Mouse (Mus musculus) liver, embryonic 11.5 days (tissue): ENCODE data around the gene Prex1. TPM values are rescaled to one million over a fixed set of nuclear protein-coding genes. Genes with fewer than 3 reads are reported as not detected.
"Not testable (repeated sequence)": the region's sequence is repeated elsewhere in the genome, so short reads cannot be mapped to it uniquely, and the experiment has no call there.

Experiments used
- ATAC-seq: fragments of 200-750 bp; cut with Nextera tagmentation; replicated peaks from 2 replicates; pipeline ENCODE4 v1.8.0; 2017; ENCODE audit warnings: moderate number of reproducible peaks, mild to moderate bottlenecking, moderate TSS enrichment, moderate library complexity; ENCODE audit not compliant: low FRiP score
- DNase-seq: peaks from one replicate; pipeline ENCODE4 v3.0.0-alpha.2; 2017; ENCODE audit warnings: low spot score
- H3K27ac ChIP-seq: fragments of 300-500 bp; sonication (generic); 2 replicates; pipeline ENCODE4 v1.5.1; 2014; ENCODE audit warnings: mild to moderate bottlenecking, low read depth, low read length, control low read depth
- H3K27me3 ChIP-seq: fragments of 300-500 bp; sonication (generic); replicated peaks from 2 replicates; pipeline ENCODE4 v1.6.1; 2014; ENCODE audit warnings: low read length, mixed read lengths; ENCODE audit not compliant: control insufficient read depth, insufficient read depth
- H3K36me3 ChIP-seq: fragments of 300-500 bp; sonication (generic); 2 replicates; pipeline ENCODE4 v1.6.1; 2014; ENCODE audit warnings: mild to moderate bottlenecking, low read length, moderate library complexity, mixed read lengths; ENCODE audit not compliant: control insufficient read depth, insufficient read depth
- H3K4me1 ChIP-seq: fragments of 300-500 bp; sonication (generic); replicated peaks from 2 replicates; pipeline ENCODE4 v1.6.1; 2014; ENCODE audit warnings: low read length, mixed read lengths; ENCODE audit not compliant: control insufficient read depth, insufficient read depth
- H3K4me2 ChIP-seq: fragments of 300-500 bp; sonication (generic); 2 replicates; pipeline ENCODE4 v1.6.1; 2014; ENCODE audit warnings: mild to moderate bottlenecking, control low read depth, moderate library complexity
- H3K4me3 ChIP-seq: fragments of 300-500 bp; sonication (generic); 2 replicates; pipeline ENCODE4 v1.5.1; 2014; ENCODE audit warnings: low read depth, low read length, control low read depth
- H3K9ac ChIP-seq: fragments of 300-500 bp; sonication (generic); 2 replicates; pipeline ENCODE4 v1.6.1; 2014; ENCODE audit warnings: low read depth, low read length, control low read depth
- H3K9me3 ChIP-seq: fragments of 300-500 bp; sonication (generic); 2 replicates; pipeline ENCODE4 v1.6.1; 2016; ENCODE audit warnings: low read length, inconsistent platforms, mixed read lengths; ENCODE audit not compliant: control insufficient read depth
- WGBS: fragments of 180-500 bp; shearing (Covaris S2); extraction: QIAGEN DNeasy Blood & Tissue Kit; methylation state at CpG from one replicate; pipeline ENCODE4 v1.1.7; 2014; 5-methylcytosine and 5-hydroxymethylcytosine counted together
- polyA plus RNA-seq: library from polyadenylated mRNA; unstranded; fragments of >200 nt; fragmentation: Nextera tagmentation; extraction: Ambion mirVana; gene quantifications from 2 replicates; pipeline ENCODE4 v1.2.1, GENCODE M21; 2014

Prex1 gene
- polyA plus RNA-seq, 1 experiment from 2014 or later = 16.1 TPM

DNA sequence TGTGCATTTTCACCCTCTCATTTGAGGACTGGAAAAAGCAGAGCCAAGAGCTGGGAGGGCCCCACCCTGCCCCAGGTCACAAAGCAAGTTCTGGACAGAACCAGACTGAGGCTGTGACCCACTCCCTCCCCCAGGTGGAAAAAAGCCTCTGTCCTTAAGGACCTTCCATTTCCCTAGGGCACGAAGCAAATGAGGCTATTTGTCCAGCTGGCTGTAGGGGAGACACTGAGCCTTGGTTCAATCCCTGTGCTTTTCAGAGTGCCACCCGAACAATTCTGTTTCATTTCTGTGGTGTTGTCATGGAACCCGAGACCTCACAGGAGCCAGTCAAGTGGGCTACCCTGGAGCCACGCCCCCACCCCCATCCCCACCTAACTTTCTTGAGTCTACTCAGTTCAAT, 29.9 kb upstream of the Prex1 start:
- H3K27ac ChIP-seq = no peak overlapping the region
- H3K27me3 ChIP-seq = no peaks in the 10 kb centered on the region
- no peaks in the 10 kb centered on the region for H3K36me3 ChIP-seq
- H3K9me3 ChIP-seq = no peaks in the 10 kb centered on the region
- WGBS = 57% methylated on average over 4 of the region's 4 CpGs
- ATAC-seq = no peak
- no peak overlapping the region for H3K9ac ChIP-seq
- H3K4me1 ChIP-seq = peaks cover 4% of the 10 kb centered on the region; the same call in 1 of the 2 replicates
- H3K4me2 ChIP-seq = no peak overlapping the region
- H3K4me3 ChIP-seq = no peak overlapping the region
- no peak for DNase-seq

- DNase-seq (no peak), ATAC-seq (no peak)
- Histone ChIP-seq H3K4me2 (no peak overlapping the region), H3K4me1 (peaks cover 4% of the 10 kb centered on the region; the same call in 1 of the 2 replicates), H3K27me3 (no peaks in the 10 kb centered on the region), H3K27ac (no peak overlapping the region), H3K4me3 (no peak overlapping the region), H3K9ac (no peak overlapping the region), H3K9me3 (no peaks in the 10 kb centered on the region), H3K36me3 (no peaks in the 10 kb centered on the region)
- 76% methylated on average over 6 of the region's 6 CpGs for WGBS
Measured at GRCm38 (mm10) chr2:166741445-166741844, 27.8 kb upstream of the Prex1 start.

- no peaks in the 10 kb centered on the region for H3K4me1 ChIP-seq
- H3K4me3 ChIP-seq = no peak overlapping the region
- no peaks in the 10 kb centered on the region for H3K36me3 ChIP-seq
- H3K9ac ChIP-seq = no peak overlapping the region
- H3K27me3 ChIP-seq = no peaks in the 10 kb centered on the region
- DNase-seq (no peak), ATAC-seq (0 out of 2 replicates have a peak, but pooled peaks have one; percentile 10)
- no peak overlapping the region for H3K4me2 ChIP-seq
- H3K9me3 ChIP-seq = no peaks in the 10 kb centered on the region
- 66% methylated on average over 6 of the region's 6 CpGs for WGBS
- no peak overlapping the region for H3K27ac ChIP-seq
Measured at GRCm38 (mm10) chr2:166740396-166740795, 26.8 kb upstream of the Prex1 start.

DNA sequence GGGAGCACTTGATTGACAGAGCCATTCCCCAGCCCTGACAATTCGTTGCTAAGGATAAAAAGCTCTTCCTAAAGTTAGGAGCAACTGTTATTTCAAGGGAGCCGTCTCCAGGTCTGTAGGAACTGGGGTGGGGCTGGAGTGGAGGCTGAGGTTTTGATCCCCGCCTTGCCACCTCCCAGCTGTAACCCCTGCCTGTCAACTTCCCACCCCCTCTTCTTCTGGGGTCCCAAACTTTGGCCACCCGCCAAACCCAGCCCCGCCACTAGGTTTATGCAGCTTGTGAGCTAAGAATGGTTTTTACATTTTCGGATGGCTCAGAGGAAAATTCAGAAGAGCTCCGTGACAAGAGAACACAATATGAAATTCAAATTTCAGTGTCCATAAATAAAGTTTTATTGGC, 23.7 kb upstream of the Prex1 start:
- Histone ChIP-seq H3K4me3 (no peak overlapping the region), H3K27ac (no peak overlapping the region), H3K4me1 (no peaks in the 10 kb centered on the region), H3K9me3 (no peaks in the 10 kb centered on the region), H3K27me3 (no peaks in the 10 kb centered on the region), H3K9ac (no peak overlapping the region), H3K4me2 (no peak overlapping the region), H3K36me3 (no peaks in the 10 kb centered on the region)
- WGBS = 74% methylated on average over 7 of the region's 7 CpGs
- ATAC-seq (no peak), DNase-seq (no peak)

DNA sequence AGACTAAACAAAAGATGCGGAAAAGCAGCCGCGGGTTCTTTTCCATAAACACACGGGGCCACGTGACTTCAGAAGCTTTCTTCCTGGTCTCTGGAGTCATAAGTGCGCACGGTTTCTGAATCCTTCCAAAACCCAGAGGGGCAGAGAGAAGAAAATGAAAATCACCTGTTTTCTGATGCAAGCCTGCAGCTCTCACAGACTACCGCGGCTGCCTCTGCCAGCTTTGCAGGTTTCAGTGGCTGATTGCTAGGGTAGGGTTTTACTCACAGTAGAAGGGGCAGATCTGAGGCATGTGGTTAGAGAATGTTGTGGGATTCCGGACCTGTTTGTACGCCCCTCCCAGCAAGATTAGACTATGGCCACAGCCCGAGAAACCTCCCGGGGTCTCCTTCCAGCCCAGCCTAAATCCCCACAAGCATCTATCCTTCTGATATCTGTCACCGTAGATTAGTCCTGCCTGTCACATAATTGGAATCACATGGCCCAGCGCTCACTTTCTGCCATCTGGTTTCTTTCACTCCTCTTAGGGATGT, 21.9 kb upstream of the Prex1 start:
- H3K36me3 ChIP-seq = no peaks in the 10 kb centered on the region
- no peak for ATAC-seq
- no peaks in the 10 kb centered on the region for H3K9me3 ChIP-seq
- no peaks in the 10 kb centered on the region for H3K27me3 ChIP-seq
- no peak overlapping the region for H3K9ac ChIP-seq
- 49% methylated on average over 15 of the region's 15 CpGs for WGBS
- H3K27ac ChIP-seq = no peak overlapping the region
- no peak for DNase-seq
- H3K4me3 ChIP-seq = no peak overlapping the region
- H3K4me1 ChIP-seq = no peaks in the 10 kb centered on the region
- no peak overlapping the region for H3K4me2 ChIP-seq

DNA sequence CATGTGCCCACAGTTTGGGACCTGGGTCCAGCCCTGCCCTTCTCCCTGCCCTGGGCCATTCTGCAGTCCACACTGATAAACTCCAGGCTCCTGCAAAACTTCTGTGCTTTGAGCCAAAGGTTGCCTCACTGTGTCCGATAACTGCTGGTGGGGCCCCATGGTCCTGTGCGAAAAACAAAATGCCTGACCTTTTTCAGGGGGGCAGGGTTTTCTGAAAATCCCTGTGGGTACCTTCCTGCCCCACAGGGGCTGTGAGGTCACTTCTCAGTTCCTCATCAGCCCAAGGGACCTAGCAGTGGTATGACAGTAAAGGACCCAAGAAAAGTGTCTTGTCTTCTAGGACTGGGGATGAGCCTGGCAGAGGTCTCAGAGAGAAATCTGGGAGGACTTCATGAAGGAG, 19.2 kb upstream of the Prex1 start:
- no peak overlapping the region for H3K4me2 ChIP-seq
- H3K9me3 ChIP-seq = no peaks in the 10 kb centered on the region
- H3K9ac ChIP-seq = no peak overlapping the region
- DNase-seq (no peak), ATAC-seq (no peak)
- H3K27ac ChIP-seq = no peak overlapping the region
- no peaks in the 10 kb centered on the region for H3K36me3 ChIP-seq
- 0 out of 2 replicates have a peak, but pooled peaks cover 10% of the 10 kb centered on the region for H3K4me1 ChIP-seq
- no peak overlapping the region for H3K4me3 ChIP-seq
- no peaks in the 10 kb centered on the region for H3K27me3 ChIP-seq
- WGBS = 81% methylated on average over 2 of the region's 2 CpGs

- Histone ChIP-seq H3K4me2 (no peak overlapping the region), H3K27me3 (no peaks in the 10 kb centered on the region), H3K9me3 (no peaks in the 10 kb centered on the region), H3K4me3 (no peak overlapping the region), H3K4me1 (0 out of 2 replicates have a peak, but pooled peaks cover 10% of the 10 kb centered on the region), H3K9ac (no peak overlapping the region), H3K36me3 (no peaks in the 10 kb centered on the region), H3K27ac (no peak overlapping the region)
- ATAC-seq (no peak), DNase-seq (no peak)
- WGBS = 87% methylated on average over 4 of the region's 4 CpGs
Measured at GRCm38 (mm10) chr2:166732146-166732545, 18.5 kb upstream of the Prex1 start.

GRCm38 (mm10) chr2:166731102-166731883, 17.7 kb upstream of the Prex1 start:
- not testable (repeated sequence) for H3K27ac ChIP-seq, H3K36me3 ChIP-seq, H3K4me2 ChIP-seq, ATAC-seq, H3K4me1 ChIP-seq, H3K27me3 ChIP-seq, H3K9ac ChIP-seq, DNase-seq, H3K9me3 ChIP-seq, H3K4me3 ChIP-seq
- 92% methylated on average over 1 of the region's 1 CpGs for WGBS

DNA sequence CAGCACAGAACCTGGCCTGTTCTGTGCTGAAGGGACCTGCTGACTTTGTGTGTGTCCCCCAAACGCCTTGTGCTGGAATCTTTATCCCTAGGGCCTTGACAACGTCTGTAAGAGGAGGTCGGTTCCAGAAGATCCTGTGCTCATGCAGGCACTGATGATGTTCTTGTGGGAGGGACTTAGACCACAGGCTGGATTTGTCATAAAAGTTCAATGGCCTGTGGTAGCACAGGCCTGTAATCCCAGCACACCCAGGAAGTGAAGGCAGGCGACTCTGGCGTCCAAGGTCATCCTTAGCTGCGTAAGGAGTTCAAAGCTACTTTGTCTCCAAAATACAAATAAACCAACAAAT, 16.9 kb upstream of the Prex1 start:
- Histone ChIP-seq H3K4me1 (0 out of 2 replicates have a peak, but pooled peaks cover 10% of the 10 kb centered on the region), H3K27me3 (no peaks in the 10 kb centered on the region), H3K9ac (no peak overlapping the region), H3K4me3 (no peak overlapping the region), H3K4me2 (no peak overlapping the region), H3K27ac (no peak overlapping the region), H3K9me3 (no peaks in the 10 kb centered on the region), H3K36me3 (no peaks in the 10 kb centered on the region)
- DNase-seq = no peak
- no peak for ATAC-seq
- WGBS = 68% methylated on average over 6 of the region's 6 CpGs
